Mouse (Mus musculus) retina, embryonic 14.5 days (tissue): ENCODE measurements around the gene Mpv17l2.

ENCODE experiments used
- DNase-seq: peaks from one replicate; pipeline ENCODE4 v3.0.0-alpha.2; 2015; ENCODE audit warnings: low spot score

Mpv17l2 gene

DNA sequence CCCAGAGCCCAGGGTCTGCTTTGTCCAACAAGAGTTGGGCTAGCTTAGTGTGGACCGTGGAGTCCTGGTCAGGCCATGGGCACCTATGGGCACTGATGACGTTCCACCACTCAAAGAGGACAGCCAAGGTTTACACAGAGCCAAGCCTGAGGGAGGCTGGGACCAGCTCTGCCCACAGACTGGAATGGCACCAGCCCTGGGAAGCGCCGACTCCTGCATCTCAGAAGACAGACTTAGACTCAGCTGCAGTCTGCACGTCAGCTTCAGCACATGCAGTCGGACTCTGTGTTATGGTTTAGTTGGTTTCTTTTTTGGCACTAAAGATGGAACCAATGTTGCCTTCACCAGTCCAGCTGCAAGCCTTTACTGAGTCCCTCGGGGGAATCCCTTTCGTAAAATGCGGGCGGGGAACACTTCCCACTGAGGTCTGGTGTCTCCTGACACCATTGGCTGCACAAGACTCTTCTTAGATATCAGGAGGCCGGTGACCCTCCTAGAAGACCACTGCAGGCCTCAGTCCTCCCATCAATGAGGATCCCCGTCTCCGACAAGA, 10.5 kb downstream of the Mpv17l2 start:
- no peak for DNase-seq

DNA sequence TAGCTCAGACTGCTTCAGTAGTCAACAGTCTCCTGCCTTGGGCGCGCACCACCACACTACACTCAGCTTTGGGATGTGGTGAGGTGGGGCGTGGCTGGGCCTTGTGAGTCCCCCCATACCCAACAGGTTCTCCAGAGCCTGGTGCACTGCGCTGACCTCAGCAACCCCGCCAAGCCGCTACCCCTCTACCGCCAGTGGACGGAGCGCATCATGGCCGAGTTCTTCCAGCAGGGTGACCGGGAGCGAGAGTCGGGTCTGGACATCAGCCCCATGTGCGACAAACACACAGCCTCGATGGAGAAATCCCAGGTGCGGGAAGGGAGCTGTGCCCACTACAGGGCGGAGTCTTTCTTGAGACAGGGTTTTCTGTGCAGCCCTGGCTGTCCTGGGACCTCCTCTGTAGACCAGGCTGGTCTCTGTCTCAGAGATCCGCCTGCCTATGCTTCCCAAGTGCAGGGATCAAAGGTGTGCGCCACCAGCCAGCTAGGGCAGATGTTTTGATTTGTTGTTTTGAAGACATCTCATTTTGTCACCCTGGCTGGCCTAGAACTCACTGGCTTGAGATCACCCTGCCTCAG, 11.6 kb downstream of the Mpv17l2 start:
- no peak for DNase-seq

DNA sequence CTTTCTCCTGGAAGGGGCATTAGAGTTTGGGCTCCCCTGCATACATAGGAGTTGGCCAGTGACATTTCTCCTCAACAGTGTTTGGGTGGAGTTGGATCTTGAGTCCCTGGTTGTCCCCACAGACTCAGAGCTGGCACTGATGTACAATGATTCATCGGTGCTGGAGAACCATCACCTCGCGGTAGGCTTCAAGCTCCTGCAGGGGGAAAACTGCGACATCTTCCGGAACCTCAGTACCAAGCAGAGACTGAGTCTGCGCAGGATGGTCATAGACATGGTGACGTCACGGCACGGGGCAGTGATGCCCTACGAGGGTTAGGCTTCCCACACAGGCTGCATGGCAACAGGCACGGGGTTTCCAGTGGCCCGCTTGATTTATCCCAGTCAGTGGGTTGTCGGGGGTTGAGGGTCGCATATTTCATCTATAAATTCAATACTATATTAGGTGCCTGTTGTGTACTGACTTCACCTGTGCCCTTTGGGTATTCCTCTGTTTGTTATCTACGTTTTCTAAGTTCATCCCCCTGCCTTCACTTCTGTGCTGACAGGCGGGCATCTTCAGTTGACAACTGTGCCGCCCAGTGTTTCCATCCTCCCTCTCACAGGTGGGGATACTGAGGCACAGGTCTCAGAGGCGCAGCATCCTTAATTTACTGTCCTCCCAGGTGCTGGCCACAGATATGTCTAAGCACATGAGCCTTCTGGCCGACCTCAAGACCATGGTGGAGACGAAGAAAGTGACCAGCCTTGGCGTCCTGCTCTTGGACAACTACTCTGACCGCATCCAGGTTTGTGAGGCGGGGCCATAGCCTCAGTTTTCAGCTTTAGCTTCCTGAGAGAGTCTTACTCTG, 12.3 kb downstream of the Mpv17l2 start:
- DNase-seq, result no peak

DNA sequence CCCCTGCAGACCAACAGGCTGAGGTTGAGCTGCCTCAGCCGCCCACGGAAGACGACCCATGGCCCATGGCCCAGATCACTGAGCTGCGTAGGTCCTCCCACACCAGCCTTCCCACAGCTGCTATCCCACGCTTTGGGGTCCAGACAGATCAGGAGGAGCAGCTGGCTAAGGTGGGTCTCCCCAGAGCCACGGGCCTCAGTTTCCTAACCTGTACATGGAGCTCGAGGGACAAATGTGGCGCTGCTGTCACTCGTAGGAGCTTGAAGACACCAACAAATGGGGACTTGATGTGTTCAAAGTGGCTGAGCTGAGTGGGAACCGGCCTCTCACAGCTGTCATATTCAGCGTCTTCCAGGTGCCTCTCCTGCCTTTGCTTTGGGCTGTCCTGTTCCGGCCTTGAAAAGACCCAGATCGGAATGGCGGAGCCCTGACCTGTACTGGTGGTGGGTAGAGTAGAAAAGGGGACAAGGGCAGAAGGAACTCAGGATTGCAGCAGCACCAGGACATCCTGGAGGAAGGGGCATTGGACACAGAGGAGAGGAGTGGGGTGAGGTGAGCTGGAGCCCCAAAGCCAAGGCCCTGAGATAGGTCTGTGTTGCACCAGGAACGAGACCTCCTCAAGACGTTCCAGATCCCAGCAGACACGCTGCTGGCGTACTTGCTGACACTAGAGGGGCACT, 13.4 kb downstream of the Mpv17l2 start:
- no peak for DNase-seq

DNA sequence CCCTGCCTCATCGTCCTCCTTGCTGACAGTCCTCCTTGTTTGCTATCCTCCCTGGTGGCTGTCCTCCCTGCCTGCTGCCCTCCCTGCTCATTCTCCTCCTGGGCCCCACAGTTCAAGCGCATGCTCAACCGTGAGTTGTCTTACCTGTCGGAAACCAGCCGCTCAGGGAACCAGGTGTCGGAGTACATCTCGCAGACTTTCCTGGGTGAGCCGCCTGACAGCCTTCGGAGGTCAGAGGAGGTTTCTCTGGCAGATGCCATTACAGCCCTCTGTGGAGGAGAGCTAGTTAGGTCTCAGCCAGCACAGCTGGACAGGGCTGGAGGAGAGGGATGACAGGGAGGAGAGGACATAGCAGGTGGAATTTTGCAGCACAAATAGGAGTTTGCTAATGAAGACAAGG, 14.1 kb downstream of the Mpv17l2 start:
- no peak for DNase-seq

DNA sequence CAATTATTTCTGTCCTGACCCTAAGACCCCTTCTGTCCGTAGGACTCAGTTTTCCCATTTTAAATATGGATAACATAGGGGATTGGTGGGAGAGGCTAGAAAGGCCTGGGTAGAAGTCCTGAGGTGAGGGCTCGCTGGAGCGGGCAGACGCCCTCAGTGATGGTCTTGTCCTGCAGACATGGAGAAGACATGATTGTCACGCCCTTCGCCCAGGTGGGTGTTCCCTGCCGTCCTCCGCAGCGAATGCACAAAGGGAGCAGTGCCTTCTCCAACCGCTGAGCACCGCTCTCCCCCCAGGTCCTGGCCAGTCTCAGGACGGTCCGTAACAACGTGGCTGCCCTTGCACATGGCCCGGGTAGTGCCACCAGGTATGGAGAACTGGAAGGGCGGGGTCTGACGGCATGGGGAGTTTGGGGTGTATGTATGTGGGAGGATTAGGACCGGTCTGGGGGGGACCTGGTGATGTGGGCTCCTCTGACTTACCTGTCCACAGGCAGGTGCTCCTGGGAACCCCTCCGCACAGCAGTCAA, 15.0 kb downstream of the Mpv17l2 start:
- DNase-seq, result no peak

DNA sequence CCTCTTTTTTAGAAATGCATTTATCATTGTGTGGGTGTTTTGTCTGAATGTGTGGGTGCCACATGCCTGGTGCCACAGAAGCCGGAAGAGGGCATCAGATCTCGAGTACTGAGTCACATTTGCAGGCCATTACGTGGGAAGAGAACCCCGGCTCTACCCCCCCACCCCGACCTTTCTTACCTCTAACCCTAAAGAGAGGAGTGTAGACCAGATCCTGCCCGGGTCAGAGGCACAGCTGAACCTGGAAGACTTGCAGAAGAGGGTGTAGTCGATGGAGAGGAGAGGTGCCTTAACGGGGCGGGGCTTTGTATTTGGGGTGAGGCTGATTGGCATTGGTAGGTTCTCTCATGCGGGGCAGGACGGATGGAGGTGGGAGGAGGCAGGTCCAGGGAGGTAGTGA, 15.9 kb downstream of the Mpv17l2 start:
- no peak for DNase-seq

DNA sequence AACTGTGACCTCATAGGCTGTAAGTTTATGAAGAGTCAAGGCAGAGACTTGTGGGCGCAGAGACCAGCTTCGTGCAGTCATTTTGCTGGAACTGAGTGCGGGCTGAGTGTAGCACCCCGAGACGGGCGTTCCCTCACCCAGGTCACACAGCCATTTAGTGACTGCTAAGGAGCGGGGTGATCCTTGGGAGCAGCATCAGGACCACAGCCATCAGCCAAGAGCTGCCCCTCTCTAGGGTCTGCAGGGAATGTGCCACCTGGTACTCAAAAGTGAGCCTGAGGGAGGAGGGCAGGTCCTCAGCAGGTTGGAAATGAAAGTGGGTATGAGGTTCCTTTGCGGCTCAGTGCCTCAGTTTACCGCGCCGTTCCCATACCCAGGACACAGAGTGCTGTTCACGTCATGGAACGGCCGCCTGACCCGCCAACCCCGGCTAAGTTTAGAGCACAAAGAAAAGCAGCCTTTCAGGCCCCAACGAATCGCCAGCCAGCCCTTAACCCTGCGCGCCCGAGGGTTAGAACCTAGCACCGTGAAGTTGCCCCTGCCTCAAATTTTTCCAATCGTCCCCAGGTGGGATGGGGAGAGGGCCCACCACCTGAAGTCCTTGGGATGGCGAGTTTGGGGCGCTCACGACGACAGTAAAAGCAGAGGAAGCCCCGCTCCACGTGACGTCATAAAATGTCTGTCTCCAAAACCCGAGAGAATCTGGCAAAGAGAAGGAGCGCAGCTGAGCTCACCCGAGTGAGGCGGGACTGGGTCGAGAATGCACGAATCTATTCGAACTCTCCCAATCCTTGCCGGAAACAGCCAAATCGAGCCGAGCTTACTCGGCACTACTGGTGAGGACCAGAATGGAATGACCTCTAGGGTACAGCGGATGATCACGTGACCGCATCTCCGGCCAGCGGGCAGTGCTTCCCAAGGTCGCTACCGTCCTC, 16.8 kb downstream of the Mpv17l2 start:
- peak; percentile 41 for DNase-seq

DNA sequence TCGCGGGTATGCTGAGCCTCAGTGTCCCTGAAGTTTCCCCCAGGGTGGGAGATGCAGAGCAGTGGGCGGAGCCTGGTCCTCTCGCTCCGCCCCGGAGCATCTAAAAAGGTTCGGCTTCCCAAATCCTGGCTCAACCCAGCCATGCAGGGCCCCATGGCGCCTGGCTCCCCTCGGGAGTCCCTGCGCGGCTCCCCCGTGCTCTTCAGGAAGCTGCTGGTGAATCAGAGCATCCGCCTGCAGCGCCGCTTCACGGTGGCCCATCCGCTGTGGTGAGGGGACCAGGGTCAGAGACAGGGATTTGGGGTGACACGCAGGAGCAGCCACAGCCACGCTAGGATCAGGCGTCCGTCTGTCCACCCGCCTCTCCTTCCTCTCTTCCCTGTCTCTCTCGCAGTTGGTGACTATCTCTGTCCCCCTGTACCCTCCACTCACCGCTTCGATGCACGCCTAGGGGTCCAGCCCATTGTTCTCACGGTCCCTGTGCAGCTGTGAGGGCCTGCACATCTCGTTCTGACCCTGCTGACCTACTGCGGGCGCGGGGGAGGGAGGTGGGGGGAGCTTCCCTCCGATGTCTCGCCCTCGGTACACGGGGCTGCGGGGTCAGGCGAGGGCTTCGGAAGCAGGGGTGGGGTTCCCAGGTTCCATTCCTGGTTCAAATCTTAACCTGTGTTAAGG, 17.6 kb downstream of the Mpv17l2 start:
- no peak for DNase-seq

DNA sequence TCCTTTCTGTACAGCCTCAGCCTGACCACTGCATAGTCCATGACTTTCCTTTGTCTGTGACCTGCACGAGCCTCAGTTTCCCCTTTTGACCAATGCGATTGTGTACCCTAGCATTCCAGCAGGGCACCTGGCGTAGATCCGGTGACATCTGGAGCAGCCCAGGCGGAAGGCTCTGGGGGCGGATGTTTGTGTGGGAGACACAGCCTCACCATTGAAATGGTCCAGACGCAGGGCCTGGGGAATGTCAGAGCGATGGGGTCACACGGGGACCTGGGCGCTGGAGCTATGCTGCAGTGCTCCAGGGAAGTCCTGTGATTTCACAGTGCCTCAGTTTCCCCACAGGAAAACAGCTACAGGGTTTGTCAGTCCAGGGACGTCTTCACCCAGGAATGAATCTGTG, 18.6 kb downstream of the Mpv17l2 start:
- no peak for DNase-seq

DNA sequence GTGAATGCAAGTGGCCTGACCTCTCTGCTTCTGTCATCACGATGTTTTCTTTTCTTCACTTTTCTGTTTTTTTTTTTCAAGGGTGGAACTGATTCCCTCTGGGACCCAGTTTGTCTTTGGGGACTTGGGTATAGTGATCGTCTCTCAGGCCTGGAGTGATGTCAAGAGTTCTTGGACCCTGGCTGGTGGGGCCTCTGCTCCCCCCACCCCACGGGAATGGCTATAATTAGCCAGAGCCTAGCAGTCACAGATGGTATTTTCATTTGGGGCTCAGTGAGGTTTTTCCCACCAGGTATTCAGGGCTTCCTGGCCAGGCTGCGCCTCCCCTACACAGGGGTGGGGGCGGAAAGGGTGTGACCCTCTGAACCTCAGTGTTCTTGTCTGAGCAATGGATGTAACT, 19.1 kb downstream of the Mpv17l2 start:
- no peak for DNase-seq

DNA sequence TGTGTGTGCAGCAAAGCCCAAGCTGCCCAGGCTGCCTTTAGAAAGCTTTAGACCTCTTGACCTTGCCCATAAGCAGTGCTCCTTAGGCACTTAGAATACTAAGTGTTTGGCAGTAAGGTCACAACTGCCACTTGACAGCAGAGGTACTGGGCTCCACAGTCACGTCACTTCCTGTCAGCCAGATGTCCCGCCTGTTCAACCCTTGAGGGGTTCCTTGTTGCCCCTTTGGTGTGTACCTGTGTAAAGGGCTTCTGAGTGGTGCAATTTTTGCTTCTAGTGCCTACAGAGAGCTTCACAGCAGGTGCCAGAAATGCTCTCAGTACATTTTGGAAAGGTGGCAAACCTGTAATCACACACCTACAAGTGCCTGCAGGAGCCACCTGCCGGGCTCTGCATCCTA, 22.5 kb downstream of the Mpv17l2 start:
- no peak for DNase-seq

DNA sequence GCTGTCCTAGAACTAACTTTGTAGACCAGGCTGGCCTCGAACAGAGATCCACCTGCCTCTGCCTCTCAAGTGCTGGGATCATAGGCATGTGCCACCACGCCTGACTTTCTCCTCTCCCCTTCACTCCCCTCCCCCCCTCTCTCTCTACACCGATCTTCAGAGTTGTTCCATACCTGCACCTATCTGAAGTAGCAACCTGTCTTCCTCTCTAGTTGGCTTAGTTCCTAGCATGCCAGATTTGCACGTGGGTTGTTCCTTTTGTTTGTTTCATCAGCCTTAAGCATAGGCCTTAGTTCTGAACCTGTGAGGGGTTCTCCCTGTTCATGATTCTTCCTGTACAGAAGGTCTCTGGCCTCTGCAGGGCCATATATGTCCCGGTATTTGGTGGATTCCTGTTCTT, 23.0 kb downstream of the Mpv17l2 start:
- no peak for DNase-seq

DNA sequence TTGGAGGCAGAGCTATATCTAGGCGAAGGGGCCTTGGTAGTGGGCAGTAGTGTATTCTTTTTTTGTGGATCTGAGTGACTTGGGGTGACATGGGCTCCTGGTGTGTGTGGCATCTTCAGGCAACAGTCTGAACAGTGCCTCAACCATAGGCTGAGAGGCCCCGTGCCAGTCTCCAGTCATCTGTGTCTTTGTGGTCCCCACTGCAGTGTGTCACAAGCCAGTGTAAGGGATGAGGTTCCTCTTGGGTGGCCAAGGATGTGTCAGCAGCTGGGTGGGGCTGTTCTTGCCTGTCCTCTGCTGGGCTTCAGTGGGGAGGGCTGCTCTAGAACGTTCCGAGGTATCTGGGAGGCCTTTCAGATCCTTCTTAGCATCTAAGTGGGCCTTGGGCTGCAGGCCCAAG, 29.8 kb downstream of the Mpv17l2 start:
- no peak for DNase-seq

DNA sequence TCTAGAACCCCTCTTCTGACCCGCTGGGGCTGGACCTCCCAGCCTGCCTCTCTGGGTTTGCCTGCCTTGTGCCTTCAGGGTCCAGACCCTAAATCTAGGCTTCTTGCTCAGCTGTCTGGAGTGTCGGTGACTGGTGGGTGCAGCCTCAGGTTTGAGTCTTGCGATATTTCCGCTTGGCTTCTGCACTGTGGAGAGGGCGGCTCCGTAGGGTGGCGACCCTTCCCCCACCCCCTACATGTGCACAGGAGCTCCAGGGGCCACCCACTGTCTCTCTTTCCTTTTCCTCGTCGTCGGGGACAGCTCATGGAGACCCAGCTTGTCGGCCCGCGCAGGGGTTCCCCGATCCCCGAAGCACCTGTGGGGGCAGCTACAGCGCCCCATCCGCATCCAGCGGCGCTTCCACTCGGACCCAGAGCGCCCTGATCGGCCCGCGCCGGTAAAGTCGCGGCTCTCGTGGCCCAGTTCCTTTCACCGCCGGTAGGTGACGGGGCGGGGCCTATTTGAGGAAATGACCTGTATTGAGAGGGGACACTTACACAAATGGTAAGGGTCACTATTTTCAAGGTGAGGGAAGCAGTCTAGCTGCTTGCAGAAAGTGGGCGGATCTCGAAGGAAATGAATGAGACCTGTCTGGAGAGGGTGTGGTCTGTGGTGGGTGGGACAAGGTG, 30.8 kb downstream of the Mpv17l2 start:
- DNase-seq, result peak; percentile 47

DNA sequence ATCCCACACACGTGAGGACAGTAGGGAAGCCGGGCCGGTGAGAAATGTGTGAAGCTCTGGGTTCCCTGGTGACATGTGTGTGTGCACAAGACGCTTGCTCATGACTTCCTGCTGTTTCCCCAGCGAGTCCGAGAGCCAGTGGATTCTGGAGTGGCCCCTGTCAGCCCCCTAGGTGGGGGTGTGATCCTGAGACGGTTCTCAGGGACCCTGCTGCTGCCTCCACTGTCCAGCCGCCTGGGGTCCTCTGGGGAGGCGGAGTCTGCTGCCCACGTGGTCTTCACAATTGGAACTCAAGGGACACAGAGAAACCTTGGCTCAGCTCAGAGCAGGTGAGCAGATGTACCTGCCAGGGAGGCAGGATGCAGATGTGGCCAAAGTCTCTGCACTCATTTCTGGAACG, 34.0 kb downstream of the Mpv17l2 start:
- no peak for DNase-seq

DNA sequence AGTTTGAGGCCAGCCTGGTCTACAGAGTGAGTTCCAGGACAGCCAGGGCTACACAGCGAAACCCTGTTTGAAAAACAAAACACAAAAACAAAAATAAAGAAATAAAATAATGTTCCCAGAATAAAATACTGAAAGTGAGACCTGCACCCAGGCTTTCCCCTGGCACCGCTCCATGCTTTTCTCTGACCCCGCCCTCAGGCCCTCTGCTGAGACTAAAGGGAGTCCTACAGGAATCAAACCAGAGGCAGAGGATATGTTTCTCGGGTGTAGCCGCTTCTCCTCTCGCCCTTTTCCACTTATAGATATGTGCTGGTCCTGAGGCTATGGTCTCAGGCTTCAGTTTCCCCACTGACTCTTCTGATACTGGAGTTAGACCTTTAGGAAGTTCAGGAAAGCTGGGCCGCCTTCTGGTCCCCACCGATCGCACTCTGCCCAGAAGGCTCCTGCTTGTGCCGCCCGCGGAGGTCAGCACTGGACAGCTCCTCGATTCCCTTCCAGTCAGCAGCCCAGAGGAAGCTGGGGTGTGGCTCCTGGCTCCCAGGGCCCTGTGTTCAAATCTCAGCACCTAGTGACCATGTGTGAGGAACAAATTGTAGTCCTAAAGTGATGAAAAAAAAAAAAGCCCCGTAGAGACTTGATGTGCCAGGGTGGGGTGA, 34.8 kb downstream of the Mpv17l2 start:
- no peak for DNase-seq

DNA sequence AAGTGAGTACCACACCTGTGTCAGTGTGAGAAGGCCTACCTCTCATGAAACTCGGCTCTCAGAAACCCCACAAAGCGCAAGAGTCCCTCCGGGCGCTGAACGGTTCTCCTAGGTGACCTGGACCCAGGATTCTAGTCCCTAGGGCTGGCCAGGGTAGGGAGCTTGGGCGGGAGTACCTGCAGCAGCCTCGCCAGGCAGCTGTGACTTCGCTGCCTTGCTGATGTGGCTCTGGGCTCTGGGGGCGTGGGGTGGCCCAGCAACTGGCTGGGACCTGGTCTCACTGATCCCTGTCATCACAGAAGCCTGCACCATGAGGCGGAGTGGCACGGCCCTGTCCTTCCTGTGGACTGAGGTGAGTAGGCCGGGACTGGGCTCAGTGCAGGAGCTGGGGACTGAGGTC, 36.5 kb downstream of the Mpv17l2 start:
- DNase-seq, result no peak

DNA sequence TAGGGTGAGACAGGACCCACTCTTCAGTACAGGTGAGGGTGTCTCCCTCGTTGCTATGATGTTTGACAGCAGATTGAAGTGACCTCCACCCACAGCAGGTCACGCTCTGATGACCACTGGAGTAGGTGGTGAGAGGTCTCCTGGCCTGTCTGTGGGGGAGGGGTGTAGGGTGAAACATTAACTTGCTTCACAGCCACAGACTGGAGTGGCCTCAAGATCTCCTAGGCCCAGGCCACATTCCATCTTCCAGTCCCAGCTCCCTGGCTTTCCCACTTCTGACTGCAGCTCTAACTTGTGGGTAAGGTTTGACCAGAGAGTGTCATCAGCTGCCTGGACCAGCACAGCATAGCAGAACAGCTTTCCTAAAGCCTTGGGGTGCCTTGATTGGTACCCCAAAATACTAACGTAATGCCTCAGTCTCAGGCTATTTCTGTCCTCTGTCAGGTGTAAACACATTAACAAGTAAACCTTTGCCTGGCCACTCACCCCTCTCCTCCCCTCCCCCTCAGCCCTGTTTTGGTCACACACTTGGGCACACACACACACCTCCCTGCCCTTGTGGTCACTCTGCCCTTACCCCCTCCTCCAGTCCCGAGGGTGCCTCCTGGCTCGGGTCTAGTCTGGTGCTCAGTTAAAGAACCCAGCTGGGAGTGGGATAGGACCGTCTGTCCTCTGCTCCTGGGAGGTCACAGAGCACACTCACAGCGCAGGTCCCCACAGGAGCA, 37.1 kb downstream of the Mpv17l2 start, which contains the start of gene Pde4c:
Gene Pde4c, plus strand, starts transcription at position 235 of the 725 bp plus-strand sequence.
- DNase-seq, result no peak
